Mouse (Mus musculus) kidney, embryonic 14.5 days (tissue): ENCODE data around the gene Btla. TPM values are rescaled to one million over a fixed set of nuclear protein-coding genes. Genes with fewer than 3 reads are reported as not detected.

ENCODE experiments used
- ATAC-seq: fragments of 200-750 bp; cut with Nextera tagmentation; 2 replicates; pipeline ENCODE4 v1.8.0; 2017; ENCODE audit warnings: moderate number of reproducible peaks, mild to moderate bottlenecking, moderate TSS enrichment, moderate library complexity; ENCODE audit not compliant: low FRiP score, low TSS enrichment
- H3K27ac ChIP-seq: fragments of 300-500 bp; sonication (generic); 2 replicates; pipeline ENCODE4 v1.5.1; 2014; ENCODE audit warnings: low read depth, mild to moderate bottlenecking, low read length, moderate library complexity, mixed read lengths
- H3K27me3 ChIP-seq: fragments of 300-500 bp; sonication (generic); 2 replicates; pipeline ENCODE4 v1.6.1; 2014; ENCODE audit warnings: mild to moderate bottlenecking, low read length; ENCODE audit not compliant: control insufficient read depth, insufficient read depth
- H3K36me3 ChIP-seq: fragments of 300-500 bp; sonication (generic); 2 replicates; pipeline ENCODE4 v1.6.1; 2014; ENCODE audit warnings: low read length, mixed read lengths; ENCODE audit not compliant: control insufficient read depth, insufficient read depth
- H3K4me1 ChIP-seq: fragments of 300-500 bp; sonication (generic); 2 replicates; pipeline ENCODE4 v1.6.1; 2014; ENCODE audit warnings: low read length, mixed read lengths; ENCODE audit not compliant: control insufficient read depth, insufficient read depth
- H3K4me2 ChIP-seq: fragments of 300-500 bp; sonication (generic); replicated peaks from 2 replicates; pipeline ENCODE4 v1.6.1; 2014; ENCODE audit warnings: low read depth, mild to moderate bottlenecking, low read length
- H3K4me3 ChIP-seq: fragments of 300-500 bp; sonication (generic); 2 replicates; pipeline ENCODE4 v1.5.1; 2014; ENCODE audit warnings: mild to moderate bottlenecking, low read length
- H3K9ac ChIP-seq: fragments of 300-500 bp; sonication (generic); 2 replicates; pipeline ENCODE4 v1.6.1; 2014; ENCODE audit warnings: low read depth, mild to moderate bottlenecking, low read length, moderate library complexity
- H3K9me3 ChIP-seq: fragments of 300-500 bp; sonication (generic); 2 replicates; pipeline ENCODE4 v1.6.1; 2016; ENCODE audit warnings: low read length; ENCODE audit not compliant: control insufficient read depth
- WGBS: fragments of 180-500 bp; shearing (Covaris S2); extraction: QIAGEN DNeasy Blood & Tissue Kit; methylation state at CpG from one replicate; pipeline ENCODE4 v1.1.7; 2014; 5-methylcytosine and 5-hydroxymethylcytosine counted together
- polyA plus RNA-seq: library from polyadenylated mRNA; unstranded; fragments of >200 nt; fragmentation: Nextera tagmentation; extraction: Ambion mirVana; gene quantifications from 2 replicates; pipeline ENCODE4 v1.2.1, GENCODE M21; 2014

Btla gene
- not detected in 2 replicates for polyA plus RNA-seq

- H3K9me3 ChIP-seq, result no peaks in the 10 kb centered on the region
- H3K4me1 ChIP-seq, result no peaks in the 10 kb centered on the region
- no peaks in the 10 kb centered on the region for H3K36me3 ChIP-seq
- no peak within 1 kb of the TSS for H3K27ac ChIP-seq
- no peak within 1 kb of the TSS for H3K4me3 ChIP-seq
- no peak within 1 kb of the TSS for H3K9ac ChIP-seq
- no peak within 1 kb of the TSS for H3K4me2 ChIP-seq
- ATAC-seq, result no peak
- WGBS, result 51% methylated on average over 10 of the region's 10 CpGs
- H3K27me3 ChIP-seq, result no peaks in the 10 kb centered on the region
These were observed at the start of gene Btla for GRCm38 (mm10) chr16:45223648-45224388. Btla (plus strand) TSS chr16:45224315.

- peaks cover 12% of the 10 kb centered on the region; the same call in 1 of the 2 replicates for H3K36me3 ChIP-seq
- WGBS, result 78% methylated on average over 2 of the region's 2 CpGs
- H3K27ac ChIP-seq, result no peak overlapping the region
These were observed 45.6 kb upstream of the Btla start for GRCm38 (mm10) chr16:45178552-45178951.

GRCm38 (mm10) chr16:45181824-45182223, 42.3 kb upstream of the Btla start:
- 91% methylated on average over 5 of the region's 5 CpGs for WGBS
- H3K9me3 ChIP-seq, result no peaks in the 10 kb centered on the region

More at GRCm38 (mm10) chr16:45178552-45178951, 45.6 kb upstream of the Btla start:
- no peaks in the 10 kb centered on the region for H3K9me3 ChIP-seq
- ATAC-seq, result no peak
- no peak overlapping the region for H3K4me3 ChIP-seq
- H3K27me3 ChIP-seq, result no peaks in the 10 kb centered on the region
- no peak overlapping the region for H3K4me2 ChIP-seq
- H3K4me1 ChIP-seq, result no peaks in the 10 kb centered on the region
- no peak overlapping the region for H3K9ac ChIP-seq

GRCm38 (mm10) chr16:45192613-45193012, 31.5 kb upstream of the Btla start:
- 0% methylated on average over 1 of the region's 1 CpGs for WGBS
- H3K4me2 ChIP-seq, result no peak overlapping the region
- ATAC-seq, result peak; percentile 75; the same call in 1 of the 2 replicates

More at GRCm38 (mm10) chr16:45181824-45182223, 42.3 kb upstream of the Btla start:
- Histone ChIP-seq H3K4me2 (no peak overlapping the region), H3K36me3 (peaks cover 16% of the 10 kb centered on the region; the same call in 1 of the 2 replicates), H3K27ac (no peak overlapping the region), H3K4me1 (no peaks in the 10 kb centered on the region), H3K4me3 (no peak overlapping the region), H3K9ac (no peak overlapping the region), H3K27me3 (no peaks in the 10 kb centered on the region)
- ATAC-seq, result no peak

DNA sequence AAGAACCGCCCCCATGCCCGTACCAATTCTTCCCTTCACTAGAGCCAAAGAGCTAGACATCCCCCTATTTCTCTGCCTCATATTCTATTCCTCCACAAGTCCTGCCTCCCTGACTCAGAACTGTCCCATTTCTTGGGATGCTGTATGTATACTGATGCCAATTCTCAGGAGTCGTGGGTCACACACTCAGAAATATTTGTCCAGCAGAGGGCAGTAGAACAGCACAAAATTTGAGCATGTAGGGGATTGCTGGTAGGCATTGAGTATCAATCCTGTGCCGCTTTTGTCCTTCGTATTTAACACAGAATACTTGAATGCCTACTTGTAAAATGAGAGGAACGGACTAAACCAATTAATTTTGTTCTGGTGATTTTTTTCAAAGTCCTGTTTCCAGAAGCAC, 27.3 kb upstream of the Btla start:
- Histone ChIP-seq H3K27me3 (no peaks in the 10 kb centered on the region), H3K4me1 (no peaks in the 10 kb centered on the region), H3K9ac (no peak overlapping the region), H3K36me3 (no peaks in the 10 kb centered on the region), H3K4me2 (no peak overlapping the region), H3K9me3 (no peaks in the 10 kb centered on the region), H3K4me3 (no peak overlapping the region), H3K27ac (no peak overlapping the region)
- WGBS, result 32% methylated on average over 6 of the region's 6 CpGs
- peak; percentile 66; the same call in 1 of the 2 replicates for ATAC-seq

More at GRCm38 (mm10) chr16:45192613-45193012, 31.5 kb upstream of the Btla start:
- Histone ChIP-seq H3K4me1 (no peaks in the 10 kb centered on the region), H3K9me3 (no peaks in the 10 kb centered on the region), H3K4me3 (no peak overlapping the region), H3K27ac (no peak overlapping the region), H3K9ac (no peak overlapping the region), H3K36me3 (no peaks in the 10 kb centered on the region; the same call in 1 of the 2 replicates), H3K27me3 (no peaks in the 10 kb centered on the region)

GRCm38 (mm10) chr16:45201395-45201794, 22.7 kb upstream of the Btla start:
- H3K4me2 ChIP-seq, result no peak overlapping the region
- no peaks in the 10 kb centered on the region for H3K4me1 ChIP-seq
- H3K9me3 ChIP-seq, result no peaks in the 10 kb centered on the region
- no peak overlapping the region for H3K27ac ChIP-seq
- no peak overlapping the region for H3K9ac ChIP-seq
- WGBS, result 100% methylated on average over 2 of the region's 2 CpGs
- H3K4me3 ChIP-seq, result no peak overlapping the region
- H3K36me3 ChIP-seq, result no peaks in the 10 kb centered on the region
- H3K27me3 ChIP-seq, result no peaks in the 10 kb centered on the region
- no peak for ATAC-seq

DNA sequence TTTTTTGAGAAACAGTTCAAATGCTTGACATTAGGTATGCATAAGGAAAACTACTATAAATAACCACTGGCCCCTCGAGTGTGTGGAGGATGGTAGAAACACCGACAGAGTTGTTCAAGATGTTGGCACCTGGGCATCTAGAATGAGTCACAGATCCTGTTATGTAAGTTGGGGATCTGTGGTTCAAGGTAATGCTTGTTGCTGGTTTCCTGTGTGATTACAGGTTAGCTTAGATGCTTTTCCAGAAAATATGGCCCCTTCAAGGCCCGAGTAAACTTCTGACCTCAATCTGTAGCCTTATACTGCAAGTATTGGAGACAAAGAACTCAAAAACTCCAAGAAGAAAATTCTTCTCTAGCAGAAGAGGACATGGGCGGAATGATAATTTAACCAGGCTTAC, 19.7 kb upstream of the Btla start:
- Histone ChIP-seq H3K9ac (no peak overlapping the region), H3K4me3 (no peak overlapping the region), H3K9me3 (no peaks in the 10 kb centered on the region), H3K27ac (no peak overlapping the region), H3K36me3 (no peaks in the 10 kb centered on the region), H3K4me1 (no peaks in the 10 kb centered on the region), H3K27me3 (no peaks in the 10 kb centered on the region), H3K4me2 (no peak overlapping the region)
- 79% methylated on average over 4 of the region's 4 CpGs for WGBS
- ATAC-seq, result no peak

DNA sequence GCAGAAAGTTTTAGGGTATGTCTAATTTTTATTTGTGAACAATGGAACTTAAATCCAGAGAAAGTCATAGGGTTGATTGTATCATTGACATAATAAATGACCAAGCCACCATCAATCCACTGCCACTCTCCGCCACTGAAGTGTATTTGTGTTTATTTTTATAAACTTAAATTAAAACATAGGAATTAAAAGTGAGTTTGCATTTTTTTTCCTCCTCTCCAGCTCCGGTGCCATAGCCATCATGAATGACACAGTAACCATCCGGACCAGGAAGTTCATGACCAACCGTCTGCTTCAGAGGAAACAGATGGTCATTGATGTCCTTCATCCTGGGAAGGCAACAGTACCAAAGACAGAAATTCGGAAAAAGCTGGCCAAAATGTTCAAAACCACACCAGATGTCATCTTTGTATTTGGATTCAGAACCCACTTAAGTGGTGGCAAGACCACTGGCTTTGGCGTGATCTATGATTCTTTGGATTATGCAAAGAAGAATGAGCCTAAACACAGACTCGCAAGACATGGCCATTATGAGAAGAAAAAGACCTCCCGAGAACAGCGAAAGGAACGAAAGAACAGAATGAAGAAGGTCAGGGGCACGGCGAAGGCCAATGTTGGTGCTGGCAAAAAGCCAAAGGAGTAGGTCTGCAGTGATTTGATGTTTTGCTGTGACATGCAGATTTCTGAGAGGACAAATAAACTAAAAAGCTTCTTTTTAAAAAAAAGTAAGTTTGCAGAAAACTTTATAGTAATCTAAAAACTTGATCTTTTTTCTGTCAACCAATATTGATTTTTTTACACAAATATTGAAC, 19.1 kb upstream of the Btla start:
- no peaks in the 10 kb centered on the region for H3K9me3 ChIP-seq
- H3K4me2 ChIP-seq, result no peak overlapping the region
- 69% methylated on average over 12 of the region's 12 CpGs for WGBS
- H3K36me3 ChIP-seq, result no peaks in the 10 kb centered on the region
- no peak overlapping the region for H3K4me3 ChIP-seq
- H3K27ac ChIP-seq, result no peak overlapping the region
- H3K9ac ChIP-seq, result no peak overlapping the region
- H3K27me3 ChIP-seq, result no peaks in the 10 kb centered on the region
- no peak for ATAC-seq
- no peaks in the 10 kb centered on the region for H3K4me1 ChIP-seq

DNA sequence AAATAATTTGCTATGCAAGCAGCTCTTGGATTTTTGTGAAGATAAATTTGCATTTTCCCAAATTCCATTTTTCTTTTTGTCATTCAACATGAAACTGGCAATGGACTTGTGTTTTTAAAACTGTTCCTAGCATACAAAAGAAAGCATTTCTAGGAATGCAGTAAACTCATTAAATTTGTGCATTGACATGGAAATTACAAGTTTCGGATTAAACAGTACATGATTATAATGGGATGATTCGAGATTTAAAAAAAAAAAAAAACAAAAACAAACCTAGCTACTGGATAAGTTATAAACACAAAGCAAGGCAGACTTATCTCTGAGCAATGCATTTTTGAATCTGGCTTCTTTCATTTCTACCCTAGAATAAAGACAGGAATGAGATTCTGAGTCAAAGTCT, 2.1 kb upstream of the Btla start:
- H3K27ac ChIP-seq, result no peak overlapping the region
- no peak overlapping the region for H3K4me3 ChIP-seq
- no peak for ATAC-seq
- H3K9me3 ChIP-seq, result no peaks in the 10 kb centered on the region
- no peaks in the 10 kb centered on the region for H3K27me3 ChIP-seq
- no peaks in the 10 kb centered on the region for H3K36me3 ChIP-seq
- H3K9ac ChIP-seq, result no peak overlapping the region
- H3K4me1 ChIP-seq, result no peaks in the 10 kb centered on the region
- no peak overlapping the region for H3K4me2 ChIP-seq
- 77% methylated on average over 2 of the region's 2 CpGs for WGBS
